Mouse (Mus musculus): ENCODE results near the gene Frmpd2. TPM values are rescaled to one million over a fixed set of nuclear protein-coding genes. Genes with fewer than 3 reads are reported as not detected.
"Not testable (repeated sequence)": the region's sequence is repeated elsewhere in the genome, so short reads cannot be mapped to it uniquely, and the experiment has no call there.

Gene Frmpd2
- total RNA-seq (2021) = not detected
- long read RNA-seq, experiment 1, partial matches to known transcripts = 0 of 1 reads
- long read RNA-seq, experiment 1, other reads (novel, unspliced or antisense) = 1 of 1 reads
- long read RNA-seq, experiment 2 = 0 reads

DNA sequence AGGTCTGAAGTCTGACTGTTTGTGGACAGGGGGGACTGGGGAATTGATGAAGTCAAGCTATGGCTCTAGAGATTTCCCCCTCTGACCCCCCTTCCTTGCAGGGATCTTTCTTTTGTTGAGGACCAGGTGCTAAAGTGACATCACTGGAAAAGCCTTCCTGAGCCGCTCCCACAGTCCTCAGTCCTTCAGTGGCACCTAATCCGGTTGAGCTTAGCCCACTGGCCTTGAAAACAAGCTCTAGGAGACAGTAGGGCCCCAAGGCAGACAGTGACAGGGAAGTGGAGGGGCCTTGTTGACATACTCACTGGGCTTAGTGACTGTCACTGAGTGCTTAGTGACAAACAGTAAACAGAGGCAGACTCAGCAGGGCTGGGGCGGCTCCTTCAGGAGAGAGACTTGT is at the start of gene Frmpd2:
Frmpd2 (plus strand) TSS at position 366 of the 400 bp plus-strand sequence.
- DNase-seq = no peak

DNA sequence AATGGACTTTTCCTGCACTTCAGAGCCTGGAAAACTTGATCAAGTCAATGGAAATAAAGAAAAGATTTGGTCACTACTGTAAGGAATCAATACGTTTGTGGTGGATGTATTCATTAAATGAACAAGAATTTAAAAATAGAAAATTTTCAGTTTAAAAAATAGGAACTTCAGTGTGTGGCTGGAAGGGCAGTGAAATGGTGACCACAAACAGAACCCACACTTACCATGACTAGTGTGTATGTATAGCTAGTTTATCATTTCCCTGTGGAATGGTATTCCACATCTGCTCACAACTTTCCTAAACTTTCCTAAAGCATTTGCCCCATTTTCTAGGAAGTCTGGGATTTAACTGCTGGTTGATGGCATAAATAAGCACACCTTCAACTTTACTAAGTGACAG is 48.5 kb upstream of the Frmpd2 start:
- no peak for DNase-seq

DNA sequence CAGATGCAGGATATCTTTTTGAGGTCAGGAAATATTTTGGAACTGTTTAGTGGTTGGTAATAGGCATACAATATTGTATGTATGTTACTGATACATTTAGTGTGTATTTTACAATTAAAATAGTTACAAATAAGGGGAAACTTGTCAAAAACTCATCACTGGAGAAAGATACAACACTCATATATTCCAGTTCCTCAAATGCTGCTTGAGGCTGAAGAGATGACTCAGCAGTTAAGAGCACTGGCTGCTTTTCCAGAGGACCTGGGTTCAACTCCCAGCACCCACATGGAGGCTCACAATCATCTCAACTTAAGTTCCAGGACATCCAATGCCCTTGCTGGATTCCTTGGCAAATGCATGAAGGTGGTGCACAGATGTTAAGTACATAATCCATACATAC is 47.4 kb upstream of the Frmpd2 start:
- no peak for DNase-seq

DNA sequence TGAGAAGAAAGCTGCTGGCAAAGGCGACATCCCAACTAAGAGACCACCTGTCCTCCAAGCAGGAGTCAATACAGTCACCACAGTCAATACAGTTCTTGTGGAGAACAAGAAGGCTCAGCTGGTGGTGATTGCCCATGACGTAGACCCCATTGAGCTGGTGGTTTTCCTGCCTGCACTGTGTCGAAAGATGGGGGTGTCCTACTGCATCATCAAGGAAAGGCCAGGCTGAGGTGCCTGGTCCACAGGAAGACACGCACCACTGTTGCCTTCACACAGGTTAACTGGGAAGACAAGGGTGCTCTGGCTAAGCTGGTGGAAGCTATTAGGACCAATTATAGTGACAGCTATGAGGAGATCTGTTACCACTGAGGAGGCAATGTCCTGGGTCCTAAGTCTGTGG is 39.0 kb upstream of the Frmpd2 start:
- not testable (repeated sequence) for DNase-seq

DNA sequence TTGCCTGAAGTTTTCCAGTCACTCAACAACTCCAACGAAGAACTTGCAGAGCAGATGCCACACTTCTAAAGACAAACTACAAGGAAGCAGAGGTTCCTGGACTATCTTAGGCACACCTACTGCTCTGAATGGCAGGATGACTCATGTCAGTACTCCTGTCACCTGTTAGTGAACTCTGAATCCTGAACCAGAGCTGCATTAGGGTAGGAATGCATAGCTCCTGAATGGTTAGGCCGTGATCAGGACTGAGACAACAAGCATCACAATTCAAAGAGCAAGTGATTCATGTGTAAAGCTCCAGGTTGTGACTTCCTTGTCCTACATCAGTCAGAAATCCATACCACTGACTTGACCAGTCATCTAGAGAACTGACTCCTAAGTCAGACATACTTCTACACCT is 27.7 kb upstream of the Frmpd2 start:
- DNase-seq = no peak

DNA sequence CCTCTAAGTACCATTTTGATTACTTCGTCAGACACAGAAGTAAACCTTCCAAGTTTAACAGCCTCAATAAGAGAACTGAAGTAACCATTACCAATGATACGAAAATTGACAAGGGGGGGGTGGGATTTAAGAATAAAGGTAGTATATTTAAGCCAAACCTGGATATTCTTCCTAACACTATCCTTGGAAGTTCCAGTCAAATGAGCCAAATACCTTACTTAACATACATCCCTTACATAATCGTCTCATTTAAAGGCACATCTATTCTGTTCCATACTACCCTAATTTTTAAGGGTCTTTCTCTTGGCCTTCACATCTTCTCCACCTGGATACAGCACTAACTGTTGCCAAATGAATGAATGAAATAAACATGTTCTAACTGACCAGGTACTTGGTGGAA is 25.5 kb upstream of the Frmpd2 start:
- no peak for DNase-seq

DNA sequence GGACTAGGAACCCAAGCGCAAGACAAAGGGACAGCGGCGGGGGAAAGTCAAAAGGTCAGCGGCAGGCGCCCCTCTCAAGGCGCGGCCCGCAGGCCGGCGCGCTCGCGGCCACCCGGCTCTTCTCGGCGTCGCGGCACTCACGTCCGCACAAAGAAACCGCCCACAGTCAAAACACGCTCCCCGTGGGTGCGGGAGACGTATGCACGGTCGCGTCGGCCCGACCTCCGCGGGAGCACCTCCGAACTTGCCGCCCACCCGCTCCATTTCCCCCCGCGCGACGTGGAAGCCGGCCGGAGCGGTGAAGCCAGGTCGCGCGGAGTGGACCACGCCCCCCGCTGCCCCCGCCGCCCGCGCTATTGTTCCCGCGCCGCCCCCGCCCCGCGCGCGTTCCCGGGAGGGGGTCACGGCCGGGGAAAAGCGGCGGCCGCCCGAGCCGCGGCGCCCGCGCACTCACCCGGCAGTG is 24.9 kb upstream of the Frmpd2 start:
- no peak for DNase-seq

DNA sequence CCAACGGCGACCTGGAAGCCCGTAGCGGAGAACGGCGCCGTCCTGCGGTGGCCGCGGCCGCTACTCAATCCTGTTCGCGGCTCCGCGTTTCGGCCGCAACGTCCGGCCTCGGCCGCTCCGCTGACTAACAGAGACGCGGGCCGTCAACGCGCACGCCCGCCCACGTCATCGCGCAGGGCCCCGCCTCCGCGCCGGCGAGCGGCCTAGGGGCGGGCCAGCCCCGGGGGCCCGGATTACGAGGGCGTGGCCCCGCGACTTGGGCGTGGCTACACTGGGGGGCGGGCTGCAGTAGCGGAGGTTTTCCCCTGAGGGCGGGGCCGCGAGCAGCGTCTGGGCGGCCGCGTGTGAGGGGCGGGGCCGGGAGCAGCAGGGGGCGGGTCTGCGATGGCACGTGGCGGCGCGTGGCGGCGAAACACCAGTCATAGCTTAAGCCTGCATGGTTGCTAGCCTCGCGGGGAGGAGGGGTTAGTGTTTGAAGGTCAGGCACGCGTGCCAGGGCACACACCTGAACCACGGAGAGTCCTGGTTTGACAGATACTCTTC is 24.4 kb upstream of the Frmpd2 start, which contains the start of gene Mapk8:
Mapk8 (minus strand) TSS at position 132 of the 543 bp plus-strand sequence.
- peak; percentile 97 for DNase-seq

DNA sequence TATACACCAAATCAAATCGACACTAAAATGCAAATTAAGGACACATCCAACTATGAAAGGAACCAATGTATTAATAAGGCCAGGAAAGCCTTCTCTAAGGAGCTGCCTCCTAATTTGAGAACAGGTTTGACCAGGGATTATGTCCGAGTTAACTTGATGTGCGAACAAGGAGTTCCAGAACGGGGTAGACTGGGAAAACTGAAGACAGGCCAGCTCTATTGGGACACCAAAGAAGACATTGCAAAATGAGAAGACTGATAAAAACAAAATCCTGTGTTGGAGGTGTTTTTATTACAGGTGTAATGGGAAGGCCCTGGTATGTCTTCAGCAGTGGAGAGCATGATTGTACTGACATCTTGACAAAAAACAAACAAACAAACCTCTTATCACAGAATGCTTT is 23.2 kb upstream of the Frmpd2 start:
- DNase-seq = no peak

DNA sequence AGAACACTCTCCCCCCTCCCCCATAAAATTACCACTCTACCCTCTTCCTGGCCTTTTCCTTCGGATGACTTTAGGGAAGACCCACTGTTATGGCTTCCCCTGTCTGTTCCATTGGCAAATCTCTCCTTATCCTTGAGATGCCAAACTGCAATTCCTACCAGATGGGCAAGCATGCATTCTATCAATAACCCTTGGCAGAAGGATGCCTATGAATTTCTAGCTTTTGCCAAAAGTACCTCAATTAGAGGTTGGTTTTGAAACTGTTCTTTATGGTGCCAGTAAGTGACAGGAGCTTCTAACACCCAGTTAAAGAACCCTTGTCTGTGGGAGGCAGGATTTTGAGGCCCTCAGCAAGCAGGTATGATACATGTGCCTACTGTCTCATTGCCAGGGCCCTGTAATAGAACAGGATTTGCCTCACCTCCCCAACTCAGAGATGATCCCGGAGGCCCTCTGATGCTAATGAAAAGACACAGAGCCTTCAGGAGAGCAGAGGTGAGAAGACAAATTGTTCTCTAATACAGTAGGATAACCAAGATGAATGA is 22.1 kb upstream of the Frmpd2 start:
- DNase-seq = no peak

DNA sequence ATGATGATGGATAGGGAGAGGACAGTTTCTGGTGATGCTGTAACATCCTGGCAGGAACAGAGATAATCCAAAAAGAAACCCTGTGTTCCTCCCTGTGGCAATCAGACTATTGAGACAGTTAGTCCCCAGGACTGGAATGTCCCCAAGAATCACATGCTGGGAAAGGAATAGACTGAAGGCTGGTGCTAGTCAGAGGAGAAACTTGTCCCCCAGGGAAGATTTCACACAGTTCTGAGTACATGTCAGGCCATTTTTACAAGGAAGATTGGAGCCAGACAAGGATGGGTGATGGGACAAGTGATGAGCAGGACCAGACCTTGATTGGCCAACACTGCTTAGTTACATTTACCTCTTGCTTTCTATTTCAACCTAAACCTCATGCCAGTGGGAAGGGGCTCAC is 21.2 kb upstream of the Frmpd2 start:
- DNase-seq = no peak

DNA sequence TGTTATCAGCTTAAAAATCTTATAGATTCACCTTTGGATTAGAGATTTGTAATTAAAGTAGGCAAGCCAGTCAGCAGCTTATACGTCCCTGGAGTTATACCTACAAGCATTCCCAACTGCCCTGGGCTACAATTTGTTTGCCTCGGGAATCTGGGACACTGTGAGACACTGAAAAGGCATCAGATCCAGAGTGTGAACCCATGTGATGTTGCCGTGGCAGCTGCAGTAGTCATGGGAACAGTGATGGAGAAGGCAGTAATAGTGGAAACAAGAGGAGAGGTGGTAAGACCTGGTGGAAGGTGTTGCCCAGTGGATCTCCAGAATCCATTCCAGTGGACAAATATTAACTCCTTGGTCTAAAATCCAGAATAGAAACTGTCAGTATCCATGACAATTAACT is 7.8 kb upstream of the Frmpd2 start:
- DNase-seq = no peak

DNA sequence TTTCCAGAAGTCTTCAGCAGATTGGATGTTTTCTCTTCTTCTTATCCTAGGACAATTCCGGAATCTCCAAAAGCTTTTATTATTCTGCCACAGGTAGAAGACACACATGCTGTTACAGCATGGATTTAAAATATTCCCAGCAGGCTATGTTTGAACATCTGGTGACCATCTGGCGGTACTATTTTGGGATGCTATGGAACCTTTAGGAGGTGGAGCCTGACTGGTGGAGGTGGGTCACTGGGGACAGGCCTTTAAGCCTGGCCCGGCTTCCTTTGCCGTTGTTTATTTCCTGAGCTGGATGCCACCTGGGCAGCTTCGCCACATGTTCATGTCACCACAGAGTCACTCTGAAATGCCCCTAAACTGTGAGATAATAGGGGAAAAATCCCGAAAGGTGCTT is 3.7 kb upstream of the Frmpd2 start:
- no peak for DNase-seq

DNA sequence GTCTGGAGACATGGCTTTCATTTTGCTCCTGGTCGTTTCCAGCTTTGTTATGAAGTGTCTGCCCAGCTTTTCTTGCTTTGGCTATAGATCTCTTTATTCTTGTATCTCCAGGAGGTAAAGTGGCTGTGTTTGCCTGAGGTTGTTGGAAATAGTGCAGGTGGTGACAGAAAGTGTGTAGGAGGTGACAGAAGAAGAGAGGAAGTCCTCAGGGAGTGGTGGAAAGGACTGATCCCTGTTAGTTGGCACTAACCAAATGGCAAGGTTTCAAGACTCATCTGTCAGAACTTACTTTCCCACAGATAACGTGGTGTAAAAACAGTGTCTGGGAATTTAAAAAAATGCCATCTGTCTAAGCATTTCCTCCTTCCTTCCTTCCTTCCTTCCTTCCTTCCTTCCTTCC is 3.0 kb downstream of the Frmpd2 start:
- no peak for DNase-seq

DNA sequence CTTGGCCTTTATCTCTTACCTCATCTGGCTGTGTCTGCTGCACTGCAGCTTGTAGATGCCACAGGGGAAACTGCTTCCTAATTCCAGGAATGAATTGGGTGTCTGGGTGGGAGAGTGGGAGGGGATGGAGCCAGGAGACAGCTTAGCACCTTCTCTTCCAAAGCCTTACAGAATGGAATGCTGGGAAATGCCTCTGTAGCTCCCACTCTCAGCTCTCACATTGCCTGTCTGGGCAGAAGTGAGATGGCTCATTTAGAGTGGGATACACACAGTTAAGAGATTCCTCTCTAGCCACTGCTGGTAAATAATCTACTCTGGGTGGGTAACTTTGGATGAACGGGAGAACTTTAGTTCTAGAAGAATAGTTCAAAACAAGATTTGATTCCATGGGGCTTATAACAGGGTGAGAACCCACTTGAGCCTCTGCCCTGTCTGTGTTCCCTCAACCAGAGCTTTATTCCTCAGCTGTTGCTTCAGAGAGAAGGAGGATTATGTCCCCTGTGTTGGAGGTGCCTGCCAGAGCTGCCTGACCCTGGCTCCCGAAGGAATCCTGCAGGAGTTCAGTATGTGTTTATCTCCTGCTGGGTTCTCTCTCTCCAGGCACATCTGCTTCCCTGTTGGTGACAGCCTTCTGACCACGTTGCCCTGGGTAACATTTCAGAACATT is 4.7 kb downstream of the Frmpd2 start:
- DNase-seq = no peak

DNA sequence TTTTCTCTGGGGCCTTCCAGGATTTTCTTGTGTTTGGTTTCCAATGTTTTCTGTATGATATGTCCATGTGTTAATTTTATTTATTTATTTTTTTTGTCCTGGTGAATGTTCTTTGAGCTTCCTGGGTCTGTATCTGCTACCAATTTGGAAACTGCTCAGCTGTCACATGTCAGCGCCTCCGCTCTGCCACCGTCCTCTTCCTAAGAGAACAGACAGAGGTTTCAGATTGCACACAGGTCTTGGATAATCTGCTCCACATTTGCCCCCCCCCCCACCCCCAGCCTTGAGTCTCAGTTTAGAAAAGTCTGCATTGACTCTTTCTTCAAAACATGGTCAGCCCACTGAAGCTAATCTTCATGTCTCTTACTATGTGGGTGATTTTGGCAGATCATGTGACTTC is 10.5 kb downstream of the Frmpd2 start:
- DNase-seq = no peak

DNA sequence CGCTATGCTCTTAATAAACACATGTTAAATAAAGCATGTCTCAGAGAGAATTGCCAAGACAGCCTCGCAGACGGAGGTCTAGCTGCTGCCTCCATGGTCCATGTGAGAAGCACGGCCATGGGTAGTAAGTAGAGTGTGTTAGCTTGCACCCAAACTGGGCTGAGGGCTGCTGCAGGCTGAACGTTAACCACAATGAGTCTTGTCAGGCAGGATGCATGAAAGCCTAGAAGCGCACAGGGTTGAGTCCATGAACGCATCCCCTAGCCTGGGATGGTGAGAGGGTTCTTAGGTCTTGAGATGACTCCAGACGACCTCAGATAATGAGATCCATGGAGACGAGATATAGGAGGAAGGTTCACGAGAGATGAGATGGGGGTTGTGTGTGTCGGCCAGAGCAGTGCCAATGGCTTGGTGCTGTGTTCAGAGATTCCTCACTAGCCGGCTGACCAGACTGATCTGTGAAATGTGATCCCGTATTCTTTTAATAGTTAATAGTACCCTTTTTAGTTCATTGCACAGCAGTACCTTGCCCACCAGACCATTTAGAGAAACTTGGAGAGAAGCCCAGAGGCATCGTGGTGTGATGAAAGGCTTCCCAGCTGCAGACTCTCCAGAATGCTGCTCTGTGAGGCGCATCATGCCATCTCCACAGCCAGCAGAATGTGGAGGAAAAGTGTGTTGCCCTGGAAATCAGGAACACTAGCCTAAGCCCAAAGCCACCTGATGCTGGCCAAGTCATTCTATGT is 16.5 kb downstream of the Frmpd2 start:
- DNase-seq = no peak

DNA sequence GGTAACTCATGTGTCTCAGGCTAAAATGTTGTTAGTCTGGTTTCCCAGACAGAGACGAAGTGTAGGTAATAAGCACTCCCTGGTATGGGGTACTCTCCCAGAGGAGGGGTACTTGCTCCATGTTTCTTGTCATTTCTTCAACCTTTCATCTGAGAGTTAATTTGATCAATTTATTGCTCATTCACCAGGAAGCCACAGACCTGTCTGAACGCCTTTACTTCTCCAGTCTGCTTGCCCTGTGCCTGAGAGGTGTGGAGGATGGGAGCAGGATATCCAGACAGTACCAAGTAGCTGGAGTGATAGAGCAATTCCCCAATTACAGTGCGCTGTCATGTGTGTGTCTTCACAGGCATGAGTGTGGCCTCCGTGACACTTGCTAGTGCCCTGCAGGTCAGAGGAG is 23.7 kb downstream of the Frmpd2 start:
- DNase-seq = no peak

DNA sequence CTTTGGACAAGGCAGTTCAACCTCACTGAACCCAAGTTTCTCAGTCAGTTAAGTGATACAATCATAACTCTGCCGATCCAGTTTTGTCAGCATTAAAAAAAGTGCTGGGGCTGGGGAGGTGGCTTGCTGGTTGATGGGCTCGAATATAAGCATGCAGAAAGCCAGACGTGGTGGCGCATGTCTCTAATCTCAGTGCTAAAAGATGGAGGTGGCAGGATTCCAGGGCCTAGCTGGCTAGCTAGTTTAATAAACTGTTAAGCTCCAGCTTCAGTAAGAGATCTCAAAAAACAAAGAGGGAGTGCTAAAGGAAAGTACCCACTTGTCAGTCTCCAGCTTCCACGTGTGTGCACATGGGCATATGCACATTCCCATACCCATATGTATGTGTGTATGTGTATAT is 25.9 kb downstream of the Frmpd2 start:
- no peak for DNase-seq

DNA sequence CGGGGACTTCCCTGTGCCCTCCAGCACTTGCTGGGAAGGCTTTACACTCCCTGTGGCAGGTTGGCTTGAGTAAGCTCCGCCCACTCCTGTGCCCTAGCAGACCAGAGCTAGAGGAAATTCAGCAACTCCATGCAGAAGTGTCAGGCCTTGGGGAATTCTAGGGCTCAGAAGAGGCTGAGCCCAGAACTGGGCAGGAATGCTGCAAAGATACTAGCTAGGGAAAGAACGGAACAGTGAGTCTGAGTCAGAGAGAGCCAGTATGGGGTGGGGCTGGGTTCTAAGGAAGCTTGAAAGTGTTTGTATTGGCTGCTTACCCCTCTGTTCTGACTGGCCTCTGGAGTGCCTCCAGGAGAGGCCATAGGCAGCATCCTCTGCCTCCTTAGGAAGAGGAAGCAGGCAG is 27.4 kb downstream of the Frmpd2 start:
- DNase-seq = peak; percentile 36

DNA sequence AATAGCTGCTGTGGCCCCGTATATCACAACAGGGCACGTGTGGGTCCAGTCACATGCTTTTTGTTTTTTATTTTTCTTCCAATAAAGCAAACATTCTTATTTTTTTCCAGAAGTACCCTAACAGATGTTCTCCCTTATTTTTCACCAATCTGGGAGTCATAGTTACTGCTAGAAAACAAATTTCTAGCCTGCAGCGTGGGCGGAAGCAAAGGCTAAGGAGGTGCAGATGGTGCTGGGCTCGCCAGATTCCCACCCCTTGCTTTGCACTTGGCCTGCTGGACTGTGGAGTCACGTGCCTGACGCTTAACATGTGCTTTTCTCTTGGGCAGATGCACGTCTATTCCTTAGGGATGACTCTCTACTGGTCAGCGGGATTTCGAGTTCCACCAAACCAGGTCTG is 29.1 kb downstream of the Frmpd2 start:
- peak; percentile 61 for DNase-seq

DNA sequence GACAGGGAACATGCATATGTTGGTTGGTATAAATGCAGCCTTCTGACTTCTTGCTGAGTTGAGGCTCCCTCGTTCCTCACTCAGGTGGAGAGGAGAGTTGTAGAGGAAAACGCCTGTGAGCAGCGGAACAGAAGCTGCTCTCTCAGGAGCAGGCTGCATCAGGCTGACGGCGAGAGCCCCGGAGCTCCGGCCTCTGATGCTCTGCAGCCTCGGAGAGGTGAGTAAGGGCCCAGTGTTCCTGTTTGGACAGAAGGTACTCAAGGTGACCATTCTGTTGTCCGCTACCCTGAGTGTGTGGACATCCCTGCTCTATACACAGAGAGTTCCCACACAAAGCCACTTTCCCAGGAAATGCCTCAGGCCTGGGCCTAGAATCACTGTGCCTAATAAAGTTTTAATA is 31.8 kb downstream of the Frmpd2 start:
- DNase-seq = no peak

DNA sequence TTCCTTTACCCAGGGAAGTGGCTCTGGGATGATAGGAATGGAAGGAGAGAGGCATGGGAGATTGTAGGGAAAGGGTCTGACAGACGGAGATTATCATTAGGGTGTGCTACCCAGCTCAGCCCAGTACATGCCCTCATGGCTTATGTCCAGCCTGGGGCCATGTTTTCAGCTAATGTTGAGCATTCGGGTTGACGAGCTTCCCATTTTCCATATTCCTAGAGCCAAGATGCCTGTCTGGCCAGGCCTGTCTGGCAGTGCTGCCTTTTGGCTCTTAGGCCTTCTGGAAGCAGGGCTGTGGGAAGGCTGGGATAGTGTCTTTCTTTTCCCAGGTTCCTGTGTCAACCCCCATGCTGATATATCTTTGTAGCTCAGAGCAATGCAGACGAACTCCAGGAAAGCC is 35.2 kb downstream of the Frmpd2 start:
- peak; percentile 26 for DNase-seq

Data from gastrocnemius, postnatal 25 days (tissue).